Mouse (Mus musculus) left cerebral cortex, adult 8-10 months (tissue): ENCODE data around the gene Gm42957. TPM values are rescaled to one million over a fixed set of nuclear protein-coding genes. Genes with fewer than 3 reads are reported as not detected.
"Not testable (repeated sequence)": the region's sequence is repeated elsewhere in the genome, so short reads cannot be mapped to it uniquely, and the experiment has no call there.

Experiments used
- DNase-seq, 2 experiments: peaks; one replicate each; pipeline ENCODE4 v3.0.0; 2022; ENCODE audit warnings: low spot score in 2 of 2
- total RNA-seq, 4 experiments: library from RNA; stranded (reverse); gene quantifications; 2 replicates each; pipeline ENCODE4 v1.2.4; 2022

Gm42957 gene
- under 1 TPM in 3 of 4 experiments, not detected in 1; 0.11 to 0.51 (median 0.15) TPM for total RNA-seq

DNA sequence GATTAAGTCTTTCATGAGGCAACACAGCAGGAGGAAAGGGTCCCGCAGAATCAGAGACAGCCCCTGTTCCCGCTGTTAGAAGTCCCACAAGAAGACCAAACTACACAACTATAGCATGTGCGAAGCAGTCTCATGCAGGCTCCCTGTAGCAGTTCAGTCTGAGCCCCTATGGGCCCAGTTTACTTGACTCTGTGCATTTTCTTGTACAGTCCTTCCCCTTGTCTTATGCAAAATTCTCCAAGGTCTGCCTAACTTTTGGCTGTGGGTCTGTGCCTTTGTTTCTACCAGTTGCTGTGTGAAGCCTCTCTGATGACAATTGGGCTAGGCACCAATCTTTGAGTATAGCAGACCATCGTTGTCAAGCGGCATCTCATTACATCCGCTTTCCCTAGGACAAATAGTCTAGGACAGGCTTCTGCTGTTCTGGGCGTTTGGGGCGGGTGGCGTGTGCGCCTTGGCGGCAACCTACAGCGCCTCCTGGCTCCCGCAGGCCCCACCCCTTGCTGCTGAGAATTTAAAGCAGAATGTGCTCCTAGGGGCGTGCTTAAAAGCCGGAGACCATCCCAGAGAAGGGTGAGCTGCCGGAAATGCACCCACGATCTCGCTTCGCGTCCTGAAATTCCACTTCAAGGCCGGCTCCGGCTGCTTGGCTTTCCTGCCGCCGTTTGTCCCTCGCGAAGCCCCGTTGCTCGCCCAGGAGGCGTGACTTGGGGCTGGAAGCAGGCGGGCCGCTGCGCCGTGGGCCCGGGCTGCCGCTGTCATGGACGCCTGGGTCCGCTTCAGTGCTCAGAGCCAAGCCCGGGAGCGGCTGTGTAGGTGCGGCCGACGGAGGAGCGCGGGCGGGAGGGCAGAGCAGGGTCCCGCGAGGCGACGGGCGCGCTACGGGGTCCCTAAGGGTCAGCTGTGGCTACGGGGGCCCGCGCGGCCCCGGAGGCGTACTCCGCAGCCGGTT is at the start of gene Gm42957, which contains the start of gene Pex11b:
Gm42957 (plus strand) TSS at position 547 of the 952 bp plus-strand sequence.
Pex11b (plus strand) TSS at position 449 of the 952 bp plus-strand sequence.
- DNase-seq, result peak; percentile 82 to 87

DNA sequence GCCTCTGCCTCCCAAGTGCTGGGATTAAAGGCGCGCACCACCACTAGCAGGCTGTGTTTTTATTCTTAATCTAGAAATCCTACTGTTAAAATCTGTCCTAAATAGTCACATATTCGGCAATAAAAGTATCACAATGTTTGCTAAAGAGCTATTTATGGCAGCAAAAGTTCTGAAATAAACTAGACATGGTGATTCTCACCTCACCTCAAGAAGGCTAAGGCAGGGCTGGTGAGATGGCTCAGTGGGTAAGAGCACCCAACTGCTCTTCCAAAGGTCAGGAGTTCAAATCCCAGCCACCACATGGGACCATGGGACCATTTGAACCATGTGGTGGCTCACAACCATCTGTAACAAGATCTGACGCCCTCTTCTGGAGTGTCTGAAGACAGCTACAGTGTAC is 44.6 kb upstream of the Gm42957 start:
- no peak for DNase-seq

DNA sequence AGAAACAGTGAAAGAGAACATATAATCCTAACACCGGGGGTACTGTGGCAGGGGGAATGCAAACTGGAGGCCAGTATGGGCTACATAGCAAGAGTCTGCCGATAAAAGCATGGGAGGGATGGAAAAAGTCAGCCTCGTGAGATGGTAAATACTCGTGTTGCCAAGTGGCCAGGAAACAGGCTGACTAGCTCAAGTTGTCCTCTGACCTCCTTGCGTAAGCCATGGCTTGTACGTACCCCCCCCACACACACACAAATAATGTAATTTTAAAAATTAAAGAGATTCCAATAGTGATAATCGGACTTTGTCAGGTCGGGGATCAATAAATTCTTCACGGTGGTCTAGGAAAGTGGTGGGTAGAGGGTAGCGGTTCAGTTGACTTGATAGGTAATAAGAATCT is 41.9 kb upstream of the Gm42957 start:
- no peak for DNase-seq

DNA sequence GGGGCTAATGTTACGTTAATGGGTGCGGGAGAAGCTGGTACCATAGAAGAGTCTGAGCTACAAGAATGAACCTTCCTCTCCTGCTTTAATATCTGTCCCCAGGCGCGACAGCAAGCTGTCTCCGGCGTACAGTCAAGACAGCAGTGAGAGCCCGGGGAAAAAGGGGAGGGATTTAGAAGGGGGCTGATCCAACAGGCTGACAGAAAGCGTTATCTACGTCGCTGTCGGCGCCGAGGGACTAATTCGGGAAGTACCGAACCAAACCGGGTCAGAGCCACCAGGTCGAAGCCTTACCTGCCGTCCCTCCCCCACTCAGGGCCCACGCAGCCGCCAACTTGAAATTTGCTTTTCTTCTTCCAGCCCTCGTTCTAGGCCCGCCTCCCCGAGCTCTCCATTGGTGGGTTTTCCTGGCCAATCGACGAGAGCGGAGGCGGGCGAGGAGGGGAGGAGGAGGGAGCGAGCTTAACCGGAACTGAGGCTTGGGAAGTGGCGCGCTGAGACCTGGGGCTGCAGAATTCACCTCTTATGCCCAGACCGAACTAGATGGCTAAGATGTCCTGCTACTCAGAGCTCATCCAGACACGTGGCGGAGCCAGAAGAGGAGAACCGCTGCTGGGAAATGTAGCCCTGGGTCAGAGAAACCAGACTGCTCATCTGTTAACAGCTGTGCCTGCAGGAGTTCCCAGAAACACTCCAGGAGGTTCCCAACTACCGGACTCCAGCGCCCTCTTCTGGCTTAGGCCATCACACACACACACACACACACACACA is 41.3 kb upstream of the Gm42957 start, which contains the start of gene Polr3gl:
Polr3gl (minus strand) TSS at position 392 of the 771 bp plus-strand sequence.
- DNase-seq, result peak; percentile 93

DNA sequence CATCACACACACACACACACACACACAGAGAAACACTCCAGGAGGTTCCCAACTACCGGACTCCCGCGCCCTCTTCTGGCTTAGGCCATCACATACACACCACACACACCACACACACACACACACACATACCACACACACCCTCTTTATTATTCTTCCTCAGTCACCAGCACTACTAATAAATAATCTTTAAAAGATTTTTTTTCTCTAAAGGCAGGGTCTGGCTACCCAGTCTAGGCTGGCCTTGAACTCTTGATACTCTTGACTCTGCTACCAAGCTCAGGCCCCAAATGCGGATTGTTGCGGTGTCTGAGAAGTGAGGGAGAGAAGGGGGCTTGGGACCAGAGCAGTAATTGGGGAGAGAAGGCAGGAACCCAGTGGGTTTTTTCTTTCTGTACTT is 40.4 kb upstream of the Gm42957 start:
- DNase-seq, result no peak

DNA sequence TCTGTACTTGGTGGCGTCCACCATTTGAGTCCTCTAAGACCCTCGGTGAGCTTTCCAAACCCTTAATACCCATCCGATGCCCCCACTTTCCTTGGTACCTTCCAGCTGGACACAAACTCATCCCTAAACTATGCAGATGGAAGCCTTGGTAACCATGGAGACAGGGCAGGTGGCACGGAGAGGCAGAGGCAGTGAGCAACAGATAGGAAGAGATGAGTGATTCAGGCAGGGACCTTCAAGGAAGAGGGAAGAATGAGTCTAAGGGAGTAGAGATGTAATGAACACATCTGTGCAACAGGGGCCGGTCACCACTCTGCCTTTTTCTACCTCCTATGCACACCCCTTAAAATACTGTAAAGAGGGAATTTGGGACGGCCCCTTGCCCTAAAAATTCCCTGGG is 39.6 kb upstream of the Gm42957 start:
- DNase-seq, result peak; percentile 33 to 68

DNA sequence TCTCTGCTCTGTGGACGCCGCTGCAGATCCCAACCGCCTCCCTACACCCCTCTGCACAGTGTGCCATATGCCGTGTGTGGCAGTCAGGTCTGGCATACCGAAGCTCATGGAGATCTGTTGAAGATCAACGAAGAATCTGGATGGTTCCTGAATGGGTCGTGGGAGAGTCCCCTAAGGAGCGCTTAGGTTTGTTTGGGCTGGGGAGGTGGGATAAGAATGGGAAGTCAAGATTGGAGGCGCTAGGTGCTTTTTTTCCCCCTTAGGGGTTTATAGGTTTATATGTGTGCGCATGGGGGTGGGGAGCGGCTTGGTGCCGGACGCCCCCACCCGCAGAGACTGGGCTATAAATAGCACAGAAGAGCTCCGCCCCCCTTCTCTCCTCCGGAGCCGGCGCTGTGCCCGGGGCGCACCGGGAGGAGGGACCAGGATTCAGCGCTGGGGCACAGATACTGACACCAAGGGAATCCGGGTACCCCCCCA is 39.0 kb upstream of the Gm42957 start, which contains the start of gene Ankrd34a:
Ankrd34a (plus strand) TSS at position 409 of the 480 bp plus-strand sequence.
- peak; percentile 64 to 85 for DNase-seq

DNA sequence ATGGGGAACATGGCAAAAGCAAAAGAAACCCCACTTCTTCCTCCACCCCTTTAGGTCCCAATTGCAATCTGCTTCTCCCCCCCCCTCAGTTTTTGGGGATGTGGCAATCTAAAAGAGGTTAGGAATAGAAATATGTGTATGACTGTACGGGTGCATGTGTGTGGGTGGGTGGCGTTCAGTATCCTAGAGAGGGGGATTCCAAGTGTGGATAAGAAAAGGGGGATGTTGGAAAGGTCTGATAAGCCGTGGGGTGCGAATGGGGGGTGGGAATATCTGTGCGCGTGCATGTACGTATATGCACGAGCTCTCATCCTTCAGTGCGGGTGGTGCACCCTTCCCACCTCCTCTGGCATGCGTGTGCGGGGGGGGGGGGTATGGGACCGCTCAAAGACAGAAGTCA is 38.4 kb upstream of the Gm42957 start:
- peak in 1 of 2 experiments; percentile 57 for DNase-seq

DNA sequence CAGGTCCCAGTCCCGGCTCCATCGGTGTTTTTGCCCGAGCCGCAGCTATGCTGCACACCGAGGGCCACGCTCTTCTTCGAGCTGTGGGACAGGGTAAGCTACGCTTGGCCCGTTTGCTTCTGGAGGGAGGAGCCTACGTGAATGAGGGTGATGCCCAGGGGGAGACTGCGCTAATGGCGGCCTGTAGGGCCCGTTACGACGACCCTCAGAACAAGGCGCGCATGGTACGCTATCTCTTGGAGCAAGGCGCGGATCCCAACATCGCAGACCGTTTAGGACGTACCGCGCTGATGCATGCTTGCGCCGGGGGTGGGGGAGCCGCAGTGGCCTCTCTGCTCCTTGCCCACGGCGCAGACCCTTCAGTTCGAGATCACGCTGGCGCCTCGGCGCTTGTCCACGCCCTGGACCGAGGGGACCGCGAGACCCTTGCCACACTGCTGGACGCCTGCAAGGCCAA is 37.8 kb upstream of the Gm42957 start:
- DNase-seq, result peak in 1 of 2 experiments; percentile 48

DNA sequence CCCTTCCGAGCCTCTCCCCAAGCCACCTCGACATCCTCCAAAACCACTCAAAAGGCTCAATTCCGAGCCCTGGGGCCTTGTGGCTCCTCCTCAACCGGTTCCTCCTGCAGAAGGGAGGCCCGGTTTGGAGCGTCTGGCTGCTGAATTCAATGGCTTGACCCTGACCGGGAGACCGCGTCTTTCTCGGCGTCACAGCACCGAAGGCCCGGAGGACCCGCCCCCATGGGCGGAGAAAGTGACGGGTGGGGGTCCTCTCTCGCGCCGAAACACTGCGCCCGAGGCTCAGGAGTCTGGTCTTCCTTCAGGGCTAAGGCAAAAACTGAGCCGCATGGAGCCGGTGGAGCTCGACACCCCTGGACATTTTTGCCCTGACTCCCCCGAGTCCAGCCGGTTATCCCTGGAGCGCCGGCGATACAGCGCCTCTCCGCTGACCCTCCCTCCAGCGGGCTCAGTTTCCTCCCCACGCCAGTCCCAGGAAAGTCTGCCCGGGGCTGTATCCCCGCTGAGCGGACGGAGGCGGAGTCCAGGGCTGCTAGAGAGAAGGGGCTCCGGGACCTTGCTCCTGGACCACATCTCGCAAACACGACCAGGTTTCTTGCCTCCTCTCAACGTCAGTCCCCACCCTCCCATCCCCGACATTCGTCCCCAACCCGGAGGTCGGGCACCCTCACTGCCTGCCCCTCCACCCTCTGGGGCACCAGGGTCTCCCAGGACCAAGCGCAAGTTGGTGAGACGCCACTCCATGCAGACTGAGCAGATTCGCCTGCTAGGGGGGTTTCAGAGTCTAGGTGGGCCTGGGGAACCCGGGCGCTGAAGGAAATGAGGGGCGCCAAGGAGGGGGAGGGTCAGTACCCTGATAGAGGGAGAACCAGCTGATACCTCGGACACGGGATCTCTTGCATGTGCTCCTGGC is 36.9 kb upstream of the Gm42957 start:
- peak; percentile 49 to 51 for DNase-seq

DNA sequence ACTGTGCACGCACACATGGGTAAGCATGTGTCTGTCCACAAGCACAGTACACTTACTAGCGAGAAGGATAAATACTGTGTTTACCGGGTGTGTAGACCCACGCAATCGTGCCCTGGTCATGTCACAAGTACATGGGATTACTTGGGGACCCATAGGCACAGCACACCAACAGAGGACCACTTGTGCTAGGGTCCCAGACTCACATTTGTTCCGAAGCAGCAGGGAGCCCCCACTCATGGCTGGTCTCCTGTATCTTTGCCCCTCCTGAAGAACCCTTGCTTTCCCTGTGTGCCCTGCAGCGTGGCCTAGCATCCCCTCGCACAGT is 36.2 kb upstream of the Gm42957 start:
- DNase-seq, result no peak

DNA sequence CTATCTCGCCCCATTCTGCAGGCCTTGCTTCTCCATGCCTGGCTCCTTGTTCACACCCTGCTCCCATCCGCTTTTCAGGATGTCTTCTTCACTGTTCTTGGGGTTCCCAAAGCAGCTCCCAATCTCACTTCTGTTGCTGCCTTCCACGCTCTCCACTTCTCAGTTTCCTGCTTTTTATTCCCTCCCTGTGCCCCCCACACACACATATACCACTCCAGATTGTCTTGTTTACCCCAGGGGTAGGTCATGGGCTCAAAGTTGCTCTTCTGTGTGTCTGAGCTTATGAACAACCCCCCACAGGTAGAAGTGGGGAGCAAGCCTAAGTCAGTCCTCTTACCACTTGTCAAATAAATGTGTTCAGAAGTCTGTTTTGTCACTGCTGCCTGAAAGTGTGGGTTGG is 35.9 kb upstream of the Gm42957 start:
- no peak for DNase-seq

DNA sequence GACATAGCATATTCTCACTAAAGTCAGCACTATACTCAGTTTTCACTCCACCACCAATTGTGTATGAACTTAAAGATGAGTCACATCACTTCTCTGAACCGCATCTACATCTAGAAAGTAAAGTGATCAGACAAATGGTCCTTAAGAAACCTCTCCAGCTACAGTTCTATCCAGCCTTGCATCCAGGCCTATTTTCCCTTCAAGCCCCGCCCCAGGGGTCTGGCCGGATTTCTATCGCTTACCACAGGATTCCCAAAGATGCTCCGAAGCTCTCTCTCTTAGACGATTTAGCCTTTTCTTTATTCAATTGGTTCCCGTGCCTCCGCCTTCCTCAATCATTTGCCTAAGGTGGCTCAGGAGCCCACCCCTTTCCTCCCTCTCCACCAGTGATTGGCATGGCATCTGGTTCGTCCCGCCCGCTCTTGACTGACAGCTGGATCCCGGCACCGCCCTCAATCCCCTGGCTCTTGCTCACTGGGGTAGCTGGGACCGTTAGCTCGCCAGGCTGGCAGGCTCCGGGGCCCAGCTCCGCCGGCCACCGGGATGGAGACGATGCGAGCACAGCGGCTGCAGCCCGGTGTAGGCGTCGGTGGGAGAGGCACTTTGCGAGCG is 34.5 kb upstream of the Gm42957 start, which contains the start of gene Lix1l:
Lix1l (plus strand) TSS at position 511 of the 612 bp plus-strand sequence.
- DNase-seq, result peak; percentile 80 to 94

DNA sequence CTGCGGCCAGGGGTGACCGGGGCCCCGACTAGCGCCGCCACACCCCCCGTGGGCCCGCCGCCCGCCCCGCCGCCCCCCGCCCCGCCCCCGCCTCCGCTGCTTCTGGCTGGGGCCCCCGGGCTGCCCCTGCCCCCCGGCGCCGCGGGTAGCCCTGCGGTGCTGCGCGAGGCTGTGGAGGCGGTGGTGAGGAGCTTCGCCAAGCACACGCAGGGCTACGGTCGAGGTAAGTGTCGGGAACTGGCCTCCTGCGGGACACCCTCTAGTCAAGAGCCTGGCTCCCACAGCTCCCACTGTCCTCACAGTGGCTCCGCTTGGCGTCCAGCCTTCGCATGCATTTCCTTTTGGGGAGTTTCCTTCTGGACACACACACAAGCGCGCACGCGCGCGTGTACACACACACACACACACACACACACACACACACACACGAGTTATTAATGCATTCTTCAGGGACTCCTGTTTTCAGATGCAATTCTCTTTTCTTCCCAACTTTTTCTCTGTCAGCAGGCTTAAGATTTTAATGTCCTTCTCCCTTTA is 34.0 kb upstream of the Gm42957 start:
- peak; percentile 43 to 61 for DNase-seq

DNA sequence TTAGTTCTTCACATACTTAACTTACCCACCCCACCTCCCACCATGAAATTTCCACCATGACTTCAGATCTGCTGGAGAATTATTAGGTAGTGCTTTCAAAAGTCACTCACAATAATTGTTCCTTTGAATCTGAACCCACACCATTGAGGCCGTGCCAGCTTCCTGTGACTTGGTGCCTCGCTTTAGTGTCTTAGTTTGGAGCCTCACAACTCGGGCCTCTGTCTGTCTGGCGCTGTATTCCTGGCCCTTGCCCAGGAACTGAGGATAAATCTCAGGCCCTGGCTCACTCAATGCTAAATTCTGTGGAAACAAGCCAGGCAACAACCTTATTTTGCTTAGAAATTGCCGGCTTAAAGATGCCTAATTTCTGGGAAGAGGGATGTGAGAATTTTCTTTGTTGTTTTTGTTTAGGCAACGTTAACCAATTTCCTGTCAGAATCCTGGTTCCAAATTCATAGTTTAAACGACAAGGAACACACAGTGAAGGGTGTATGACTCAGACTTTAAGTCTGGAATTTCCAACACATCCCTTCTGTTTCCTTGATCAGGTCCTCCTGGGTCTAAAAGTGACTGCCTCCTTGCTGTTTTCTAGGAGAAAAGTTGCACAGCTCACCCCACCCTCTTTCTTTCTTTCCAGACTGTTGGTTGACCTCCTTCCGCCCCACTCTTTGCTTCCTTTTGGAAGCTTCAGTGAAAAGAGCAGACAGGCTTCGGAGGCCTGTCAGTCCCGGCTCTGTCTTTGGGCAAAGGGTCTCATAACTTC is 33.2 kb upstream of the Gm42957 start:
- DNase-seq, result no peak

DNA sequence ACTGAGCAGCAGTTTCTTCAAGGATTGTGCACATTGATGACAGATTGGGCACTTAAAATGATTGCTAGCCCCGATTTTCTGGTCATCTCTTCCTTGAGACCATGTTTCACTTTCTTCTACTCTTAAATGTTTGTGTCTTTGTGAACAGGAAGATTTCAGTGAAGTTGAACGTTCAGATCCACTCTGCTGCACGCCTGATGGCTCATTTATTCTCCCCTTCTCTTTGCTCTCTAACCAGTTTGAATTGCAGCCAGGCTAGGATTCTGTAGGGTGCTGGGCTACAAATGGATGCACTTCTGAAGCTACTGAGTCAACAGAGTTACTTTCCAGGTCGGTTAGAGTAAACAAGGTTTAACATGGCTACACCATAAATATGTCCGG is 32.6 kb upstream of the Gm42957 start:
- no peak for DNase-seq

DNA sequence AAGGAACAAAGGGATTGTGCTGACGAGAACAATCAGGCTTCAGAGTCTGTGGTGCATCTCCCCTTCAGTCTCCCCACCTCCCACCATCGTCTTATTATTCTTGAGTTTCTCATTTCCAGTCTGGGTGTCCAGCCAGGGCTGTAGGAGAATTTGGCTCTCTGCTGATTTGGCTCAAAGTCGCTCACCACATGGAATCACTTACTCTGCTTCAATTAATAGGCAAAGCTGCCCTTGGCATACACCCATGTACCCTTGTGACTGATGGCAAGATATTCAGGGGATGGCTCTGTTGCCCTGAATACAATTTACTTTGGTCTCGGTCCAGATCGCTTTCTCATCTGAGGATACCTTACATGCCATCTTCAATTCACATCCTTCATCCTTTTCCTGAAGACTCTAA is 32.0 kb upstream of the Gm42957 start:
- DNase-seq, result no peak

DNA sequence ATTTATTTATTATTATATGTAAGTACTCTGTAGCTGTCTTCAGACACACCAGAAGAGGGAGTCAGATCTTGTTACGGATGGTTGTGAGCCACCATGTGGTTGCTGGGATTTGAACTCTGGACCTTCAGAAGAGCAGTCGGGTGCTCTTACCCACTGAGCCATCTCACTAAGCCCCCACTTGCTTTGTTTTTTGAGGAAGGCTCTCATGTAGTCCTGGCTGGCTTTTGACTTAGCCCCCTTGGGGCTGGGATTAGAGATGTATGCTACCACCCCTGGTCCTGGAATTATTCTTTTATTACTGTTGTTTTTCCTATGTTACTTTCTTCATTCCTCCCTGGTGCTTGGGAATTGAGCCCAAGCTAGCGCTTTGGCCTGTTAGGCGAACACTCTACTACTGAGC is 29.3 kb upstream of the Gm42957 start:
- not testable (repeated sequence) for DNase-seq

DNA sequence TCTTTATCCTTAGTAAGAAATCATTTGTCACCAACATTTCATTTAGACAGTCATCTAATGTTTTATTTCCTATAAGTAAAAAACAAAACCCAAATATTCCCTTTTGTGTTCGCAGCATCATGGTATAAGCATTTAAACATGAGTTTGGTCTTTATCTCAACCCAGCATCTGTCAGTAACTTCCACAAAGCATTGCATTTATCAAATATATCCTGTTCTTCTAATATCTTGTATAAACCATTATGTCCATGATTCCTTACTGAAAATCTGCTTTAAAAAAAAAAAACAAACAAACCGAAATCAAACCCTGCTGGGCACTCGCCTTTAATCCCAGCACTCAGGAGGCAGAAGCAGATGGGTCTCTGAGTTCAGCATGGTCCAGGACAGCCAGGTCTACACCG is 28.7 kb upstream of the Gm42957 start:
- no peak for DNase-seq
